Mouse (Mus musculus) neural tube, embryonic 12.5 days (tissue): ENCODE data around the gene Prkar1b. TPM values are rescaled to one million over a fixed set of nuclear protein-coding genes. Genes with fewer than 3 reads are reported as not detected.

ENCODE experiments used
- ATAC-seq: fragments of 200-750 bp; cut with Nextera tagmentation; 2 replicates; pipeline ENCODE4 v1.8.0; 2017; ENCODE audit warnings: low read depth, mild to moderate bottlenecking, moderate TSS enrichment, moderate library complexity; ENCODE audit not compliant: low FRiP score
- H3K27ac ChIP-seq: fragments of 300-500 bp; sonication (generic); 2 replicates; pipeline ENCODE4 v1.5.1; 2016
- H3K27me3 ChIP-seq: fragments of 300-500 bp; sonication (generic); replicated peaks from 2 replicates; pipeline ENCODE4 v1.6.1; 2016; ENCODE audit warnings: mild to moderate bottlenecking
- H3K36me3 ChIP-seq: fragments of 300-500 bp; sonication (generic); 2 replicates; pipeline ENCODE4 v1.6.1; 2016; ENCODE audit warnings: mild to moderate bottlenecking
- H3K4me1 ChIP-seq: fragments of 300-500 bp; sonication (generic); 2 replicates; pipeline ENCODE4 v1.6.1; 2016
- H3K4me2 ChIP-seq: fragments of 300-500 bp; sonication (generic); replicated peaks from 2 replicates; pipeline ENCODE4 v1.6.1; 2016; ENCODE audit warnings: mild to moderate bottlenecking
- H3K4me3 ChIP-seq: fragments of 300-500 bp; sonication (generic); 2 replicates; pipeline ENCODE4 v1.5.1; 2016
- H3K9ac ChIP-seq: fragments of 300-500 bp; sonication (generic); 2 replicates; pipeline ENCODE4 v1.6.1; 2016; ENCODE audit warnings: mild to moderate bottlenecking
- H3K9me3 ChIP-seq: fragments of 300-500 bp; sonication (generic); 2 replicates; pipeline ENCODE4 v1.6.1; 2016; ENCODE audit warnings: mild to moderate bottlenecking
- WGBS: fragments of 180-500 bp; shearing (Covaris S2); methylation state at CpG from one replicate; pipeline ENCODE4 v1.1.7; 2016; 5-methylcytosine and 5-hydroxymethylcytosine counted together
- polyA plus RNA-seq: library from polyadenylated mRNA; unstranded; fragments of >200 nt; fragmentation: Nextera tagmentation; extraction: Ambion mirVana; gene quantifications from 2 replicates; pipeline ENCODE4 v1.2.1, GENCODE M21; 2016

The Prkar1b gene
- polyA plus RNA-seq, 1 experiment from 2014 or later: 97.4 TPM

DNA sequence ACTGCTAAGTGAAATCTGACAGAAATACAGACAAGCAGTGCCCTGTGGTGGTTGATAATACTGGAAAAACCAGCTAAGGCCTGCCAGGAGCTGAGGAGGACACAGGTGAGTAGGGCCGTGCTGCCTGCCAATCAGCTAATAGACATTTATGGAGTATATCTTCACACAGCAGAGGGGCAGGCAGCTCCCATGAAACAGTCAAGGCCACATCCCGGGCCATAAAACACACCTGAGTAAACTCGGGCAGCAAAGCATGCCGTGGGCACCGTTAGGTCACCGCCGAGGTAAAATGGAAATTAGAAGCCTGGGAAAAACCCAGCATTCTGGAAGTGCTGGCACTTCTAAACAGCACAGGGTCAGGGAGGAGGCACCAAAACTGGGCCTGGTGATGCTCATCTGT is 75.8 kb downstream of the Prkar1b start:
- Histone ChIP-seq H3K4me1 (peaks cover 21% of the 10 kb centered on the region), H3K27me3 (no peaks in the 10 kb centered on the region), H3K4me2 (no peak overlapping the region), H3K9ac (no peak overlapping the region), H3K36me3 (no peaks in the 10 kb centered on the region), H3K9me3 (no peaks in the 10 kb centered on the region), H3K27ac (no peak overlapping the region), H3K4me3 (no peak overlapping the region)
- 79% methylated on average over 7 of the region's 7 CpGs for WGBS
- ATAC-seq: no peak

GRCm38 (mm10) chr5:139072866-139073265 is 76.9 kb downstream of the Prkar1b start:
- no peak overlapping the region for H3K4me3 ChIP-seq
- ATAC-seq: no peak
- H3K9ac ChIP-seq: no peak overlapping the region
- H3K4me1 ChIP-seq: peaks cover 16% of the 10 kb centered on the region
- H3K27me3 ChIP-seq: no peaks in the 10 kb centered on the region
- H3K4me2 ChIP-seq: no peak overlapping the region
- no peaks in the 10 kb centered on the region for H3K36me3 ChIP-seq
- H3K27ac ChIP-seq: no peak overlapping the region
- 90% methylated on average over 5 of the region's 5 CpGs for WGBS
- no peaks in the 10 kb centered on the region for H3K9me3 ChIP-seq

GRCm38 (mm10) chr5:139066861-139067614 is 82.8 kb downstream of the Prkar1b start:
- Histone ChIP-seq H3K27ac (no peak overlapping the region), H3K4me3 (no peak overlapping the region), H3K4me2 (no peak overlapping the region), H3K9ac (no peak overlapping the region), H3K9me3 (no peaks in the 10 kb centered on the region), H3K36me3 (no peaks in the 10 kb centered on the region), H3K4me1 (no peaks in the 10 kb centered on the region), H3K27me3 (no peaks in the 10 kb centered on the region)
- ATAC-seq: no peak
- 54% methylated on average over 7 of the region's 7 CpGs for WGBS

GRCm38 (mm10) chr5:139064611-139065010 is 85.2 kb downstream of the Prkar1b start:
- H3K27me3 ChIP-seq: no peaks in the 10 kb centered on the region
- no peak overlapping the region for H3K27ac ChIP-seq
- no peak overlapping the region for H3K4me3 ChIP-seq
- H3K4me2 ChIP-seq: no peak overlapping the region
- no peaks in the 10 kb centered on the region for H3K36me3 ChIP-seq
- WGBS: 64% methylated on average over 5 of the region's 5 CpGs
- no peaks in the 10 kb centered on the region for H3K9me3 ChIP-seq
- no peak for ATAC-seq
- H3K4me1 ChIP-seq: no peaks in the 10 kb centered on the region
- H3K9ac ChIP-seq: no peak overlapping the region

DNA sequence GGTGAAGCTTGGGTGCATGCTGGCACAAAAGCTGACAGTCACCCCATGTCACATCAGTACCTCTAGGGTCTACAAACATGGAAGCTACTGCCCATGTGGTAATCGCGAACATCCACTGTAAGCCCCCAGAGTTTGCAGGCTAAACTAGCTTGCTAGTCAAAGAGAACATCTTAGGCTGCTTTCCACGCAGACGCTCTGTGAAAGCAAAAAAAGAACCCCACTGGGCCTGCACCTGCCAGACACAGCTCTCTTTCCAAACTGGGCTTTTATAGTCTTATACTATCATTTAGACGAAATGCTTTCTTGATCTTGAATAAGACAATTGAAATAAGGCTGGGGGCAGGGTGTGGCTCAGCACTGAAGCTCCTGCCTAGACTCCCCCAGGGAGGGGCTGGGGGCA is 88.1 kb downstream of the Prkar1b start:
- H3K9ac ChIP-seq: no peak overlapping the region
- WGBS: 66% methylated on average over 5 of the region's 5 CpGs
- no peak overlapping the region for H3K4me3 ChIP-seq
- H3K9me3 ChIP-seq: no peaks in the 10 kb centered on the region
- H3K27ac ChIP-seq: no peak overlapping the region
- no peak overlapping the region for H3K4me2 ChIP-seq
- H3K36me3 ChIP-seq: no peaks in the 10 kb centered on the region
- no peaks in the 10 kb centered on the region for H3K27me3 ChIP-seq
- no peaks in the 10 kb centered on the region for H3K4me1 ChIP-seq
- ATAC-seq: no peak

DNA sequence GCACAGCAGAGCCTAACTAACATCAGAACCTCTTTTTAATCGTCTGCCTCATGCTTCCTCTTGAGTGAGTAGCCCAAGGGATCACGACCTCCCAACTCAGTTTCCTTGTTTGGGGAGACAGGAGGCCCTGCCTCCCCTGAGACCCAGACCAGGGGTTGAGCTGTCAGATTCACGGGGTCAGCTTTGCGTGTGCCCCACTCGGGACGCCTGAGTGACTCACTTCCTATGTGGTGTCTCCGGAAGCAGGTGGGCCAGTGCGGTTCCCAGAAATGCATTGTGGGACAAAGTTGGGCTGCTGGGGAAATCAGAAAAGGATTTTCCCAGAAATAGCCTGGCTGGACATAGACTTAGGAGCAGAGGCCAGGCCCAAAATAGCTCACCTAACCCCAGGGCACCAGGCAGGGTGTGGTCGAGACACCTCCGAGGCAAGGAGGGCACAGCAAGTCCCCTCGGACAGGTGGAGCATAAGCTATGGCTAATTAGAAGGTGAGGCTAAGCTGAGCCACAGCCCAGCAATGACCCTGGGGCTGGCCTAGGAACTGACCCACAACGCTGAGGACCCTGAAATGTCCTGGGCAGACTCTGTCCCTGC is 89.2 kb downstream of the Prkar1b start:
- H3K36me3 ChIP-seq: no peaks in the 10 kb centered on the region
- no peak overlapping the region for H3K27ac ChIP-seq
- ATAC-seq: no peak
- H3K4me2 ChIP-seq: no peak overlapping the region
- no peaks in the 10 kb centered on the region for H3K27me3 ChIP-seq
- 83% methylated on average over 12 of the region's 12 CpGs for WGBS
- no peak overlapping the region for H3K9ac ChIP-seq
- no peak overlapping the region for H3K4me3 ChIP-seq
- no peaks in the 10 kb centered on the region for H3K4me1 ChIP-seq
- no peaks in the 10 kb centered on the region for H3K9me3 ChIP-seq

- Histone ChIP-seq H3K9me3 (no peaks in the 10 kb centered on the region), H3K27ac (no peak overlapping the region), H3K4me2 (no peak overlapping the region), H3K4me3 (no peak overlapping the region), H3K27me3 (no peaks in the 10 kb centered on the region), H3K4me1 (0 out of 2 replicates have a peak, but pooled peaks cover 6% of the 10 kb centered on the region), H3K36me3 (no peaks in the 10 kb centered on the region), H3K9ac (no peak overlapping the region)
- no peak for ATAC-seq
- WGBS: 93% methylated on average over 10 of the region's 10 CpGs
Observed at GRCm38 (mm10) chr5:139053176-139053575, 96.6 kb downstream of the Prkar1b start.

- Histone ChIP-seq H3K27me3 (no peaks in the 10 kb centered on the region), H3K9me3 (no peaks in the 10 kb centered on the region), H3K9ac (no peak overlapping the region), H3K27ac (no peak overlapping the region), H3K36me3 (no peaks in the 10 kb centered on the region), H3K4me1 (peaks cover 6% of the 10 kb centered on the region; the same call in 1 of the 2 replicates), H3K4me2 (no peak overlapping the region), H3K4me3 (no peak overlapping the region)
- 61% methylated on average over 18 of the region's 18 CpGs for WGBS
- no peak for ATAC-seq
Observed at GRCm38 (mm10) chr5:139051276-139051675, 98.5 kb downstream of the Prkar1b start.

DNA sequence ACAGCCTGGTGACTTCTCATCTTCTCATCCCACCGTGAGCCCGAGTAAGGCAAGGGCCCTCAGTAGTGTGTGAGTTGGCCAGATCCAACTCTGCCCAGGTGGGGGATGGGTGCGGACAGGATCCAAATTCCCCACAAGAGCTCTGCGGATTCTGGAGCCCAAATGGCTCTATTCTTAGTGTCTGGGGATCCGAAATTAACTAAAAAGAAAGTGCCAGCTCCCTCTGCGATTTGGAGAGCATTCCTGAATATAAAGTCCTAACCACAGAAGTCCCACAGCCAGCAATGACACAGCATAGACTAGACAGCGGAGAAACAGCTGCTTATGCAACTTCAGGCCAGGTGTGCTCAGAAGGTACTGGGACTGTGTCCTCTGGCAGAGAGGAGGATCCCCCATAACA is 100.4 kb downstream of the Prkar1b start:
- H3K4me1 ChIP-seq: peaks cover 6% of the 10 kb centered on the region; the same call in 1 of the 2 replicates
- H3K9me3 ChIP-seq: no peaks in the 10 kb centered on the region
- no peak for ATAC-seq
- no peaks in the 10 kb centered on the region for H3K36me3 ChIP-seq
- WGBS: 87% methylated on average over 7 of the region's 7 CpGs
- H3K4me2 ChIP-seq: no peak overlapping the region
- no peak overlapping the region for H3K9ac ChIP-seq
- no peak overlapping the region for H3K27ac ChIP-seq
- no peak overlapping the region for H3K4me3 ChIP-seq
- H3K27me3 ChIP-seq: no peaks in the 10 kb centered on the region

GRCm38 (mm10) chr5:139047171-139047570 is 102.6 kb downstream of the Prkar1b start:
- no peaks in the 10 kb centered on the region for H3K27me3 ChIP-seq
- no peak overlapping the region for H3K4me2 ChIP-seq
- H3K4me3 ChIP-seq: no peak overlapping the region
- H3K9ac ChIP-seq: no peak overlapping the region
- WGBS: 35% methylated on average over 2 of the region's 2 CpGs
- H3K36me3 ChIP-seq: no peaks in the 10 kb centered on the region
- no peak overlapping the region for H3K27ac ChIP-seq
- H3K9me3 ChIP-seq: no peaks in the 10 kb centered on the region
- no peak for ATAC-seq
- peaks cover 6% of the 10 kb centered on the region; the same call in 1 of the 2 replicates for H3K4me1 ChIP-seq

- Histone ChIP-seq H3K27ac (no peak overlapping the region), H3K4me3 (no peak overlapping the region), H3K36me3 (no peaks in the 10 kb centered on the region), H3K4me1 (peaks cover 3% of the 10 kb centered on the region; the same call in 1 of the 2 replicates), H3K9ac (no peak overlapping the region), H3K9me3 (no peaks in the 10 kb centered on the region), H3K27me3 (no peaks in the 10 kb centered on the region), H3K4me2 (no peak overlapping the region)
- no peak for ATAC-seq
- 72% methylated on average over 5 of the region's 5 CpGs for WGBS
Observed at GRCm38 (mm10) chr5:139046636-139047035, 103.2 kb downstream of the Prkar1b start.

GRCm38 (mm10) chr5:139043546-139043945 is 106.3 kb downstream of the Prkar1b start:
- H3K27me3 ChIP-seq: no peaks in the 10 kb centered on the region
- H3K36me3 ChIP-seq: no peaks in the 10 kb centered on the region
- no peak overlapping the region for H3K9ac ChIP-seq
- no peak overlapping the region for H3K4me2 ChIP-seq
- H3K9me3 ChIP-seq: no peaks in the 10 kb centered on the region
- ATAC-seq: no peak
- no peaks in the 10 kb centered on the region; the same call in 1 of the 2 replicates for H3K4me1 ChIP-seq
- no peak overlapping the region for H3K27ac ChIP-seq
- H3K4me3 ChIP-seq: no peak overlapping the region
- 89% methylated on average over 4 of the region's 4 CpGs for WGBS

DNA sequence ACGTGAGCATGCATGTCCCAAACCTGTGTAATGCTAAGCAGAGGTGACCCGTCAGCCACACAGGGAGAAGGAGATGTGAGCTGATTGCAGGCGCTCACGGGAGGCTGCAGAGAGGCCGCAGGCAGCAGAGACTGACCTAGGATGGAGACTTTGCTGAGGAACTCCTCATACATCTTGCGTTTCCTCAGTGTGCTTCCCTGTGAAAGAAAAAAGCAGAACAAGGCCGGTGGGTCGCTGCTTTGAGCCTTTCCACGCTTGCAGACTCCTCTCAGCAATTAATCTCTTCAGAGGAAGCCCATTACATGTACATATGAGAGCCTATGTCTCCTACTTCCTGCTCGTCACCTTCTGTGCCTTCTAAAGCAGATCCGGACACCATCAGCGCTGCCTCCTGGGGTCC is 107.5 kb downstream of the Prkar1b start:
- no peaks in the 10 kb centered on the region for H3K27me3 ChIP-seq
- no peaks in the 10 kb centered on the region for H3K9me3 ChIP-seq
- H3K27ac ChIP-seq: no peak overlapping the region
- no peak overlapping the region for H3K9ac ChIP-seq
- ATAC-seq: no peak
- no peaks in the 10 kb centered on the region for H3K36me3 ChIP-seq
- no peak overlapping the region for H3K4me3 ChIP-seq
- H3K4me1 ChIP-seq: no peaks in the 10 kb centered on the region; the same call in 1 of the 2 replicates
- no peak overlapping the region for H3K4me2 ChIP-seq
- 80% methylated on average over 12 of the region's 12 CpGs for WGBS
